Mouse (Mus musculus) bone marrow macrophage, adult 2 months (primary cell): ENCODE data around the gene Ift22. TPM values are rescaled to one million over a fixed set of nuclear protein-coding genes. Genes with fewer than 3 reads are reported as not detected.

Source experiments
- H3K27ac ChIP-seq: 2 replicates; pipeline ENCODE4 v1.5.1; 2012; ENCODE audit warnings: low read depth, low read length; ENCODE audit not compliant: insufficient read depth
- H3K4me1 ChIP-seq: 2 replicates; pipeline ENCODE4 v1.6.1; 2012; ENCODE audit warnings: low read length; ENCODE audit not compliant: control insufficient read depth, insufficient read depth
- H3K4me3 ChIP-seq: 2 replicates; pipeline ENCODE4 v1.5.1; 2012; ENCODE audit warnings: mild to moderate bottlenecking, low read length, moderate library complexity; ENCODE audit not compliant: insufficient read depth
- CTCF ChIP-seq: IDR thresholded peaks from 2 replicates; pipeline ENCODE4 v1.5.1; 2012; ENCODE audit warnings: low read depth, mild to moderate bottlenecking, low read length, moderate library complexity
- POLR2A ChIP-seq: IDR thresholded peaks from 2 replicates; pipeline ENCODE4 v1.6.1; 2012; ENCODE audit warnings: mild to moderate bottlenecking, low read depth, low read length, borderline replicate concordance
- polyA plus RNA-seq: library from polyadenylated mRNA; stranded (reverse); fragments of >200 nt; gene quantifications from 2 replicates; pipeline ENCODE4 v1.2.4, GENCODE M21; 2012; ENCODE audit not compliant: missing spikeins, insufficient read depth, insufficient read length

Ift22 gene
- 37.3 and 44.9 TPM in 2 replicates for polyA plus RNA-seq

- H3K4me3 ChIP-seq: peak within 1 kb of the TSS; percentile 83
- no peak for TF ChIP-seq POLR2A
- TF ChIP-seq CTCF: no peak
- peaks cover 6% of the 10 kb centered on the region; the same call in 1 of the 2 replicates for H3K4me1 ChIP-seq
- H3K27ac ChIP-seq: peak within 1 kb of the TSS; percentile 61
These were observed at the start of gene Ift22 for GRCm38 (mm10) chr5:136907991-136908857. Gene Ift22 (plus strand): TSS chr5:136908150.

- Histone ChIP-seq H3K4me3 (no peak overlapping the region), H3K27ac (no peak overlapping the region), H3K4me1 (no peaks in the 10 kb centered on the region)
- TF ChIP-seq POLR2A: no peak
- no peak for TF ChIP-seq CTCF
These were observed 46.6 kb upstream of the Ift22 start for GRCm38 (mm10) chr5:136861191-136861940.

GRCm38 (mm10) chr5:136862806-136863205 is 45.1 kb upstream of the Ift22 start:
- Histone ChIP-seq H3K27ac (no peak overlapping the region), H3K4me1 (no peaks in the 10 kb centered on the region), H3K4me3 (no peak overlapping the region)
- TF ChIP-seq CTCF (no peak), POLR2A (no peak)

- no peak overlapping the region for H3K27ac ChIP-seq
- TF ChIP-seq CTCF: no peak
- TF ChIP-seq POLR2A: no peak
- no peak overlapping the region for H3K4me3 ChIP-seq
- H3K4me1 ChIP-seq: no peaks in the 10 kb centered on the region
These were observed 44.7 kb upstream of the Ift22 start for GRCm38 (mm10) chr5:136863276-136863675.

- H3K27ac ChIP-seq: no peak overlapping the region
- H3K4me3 ChIP-seq: no peak overlapping the region
These were observed 43.8 kb upstream of the Ift22 start for GRCm38 (mm10) chr5:136863961-136864674.

GRCm38 (mm10) chr5:136867706-136868105 is 40.2 kb upstream of the Ift22 start:
- no peak for TF ChIP-seq POLR2A
- TF ChIP-seq CTCF: no peak
- no peaks in the 10 kb centered on the region for H3K4me1 ChIP-seq
- H3K4me3 ChIP-seq: no peak overlapping the region
- H3K27ac ChIP-seq: no peak overlapping the region

More at GRCm38 (mm10) chr5:136863961-136864674, 43.8 kb upstream of the Ift22 start:
- H3K4me1 ChIP-seq: no peaks in the 10 kb centered on the region
- TF ChIP-seq CTCF: no peak
- no peak for TF ChIP-seq POLR2A

GRCm38 (mm10) chr5:136869451-136870114 is 38.4 kb upstream of the Ift22 start:
- TF ChIP-seq POLR2A (no peak), CTCF (no peak)
- Histone ChIP-seq H3K4me3 (no peak overlapping the region), H3K27ac (no peak overlapping the region), H3K4me1 (no peaks in the 10 kb centered on the region)

GRCm38 (mm10) chr5:136872417-136872816 is 35.5 kb upstream of the Ift22 start:
- no peak overlapping the region for H3K4me3 ChIP-seq
- TF ChIP-seq POLR2A (no peak), CTCF (no peak)
- no peaks in the 10 kb centered on the region for H3K4me1 ChIP-seq
- H3K27ac ChIP-seq: no peak overlapping the region

GRCm38 (mm10) chr5:136874271-136874670 is 33.7 kb upstream of the Ift22 start:
- no peak for TF ChIP-seq CTCF
- TF ChIP-seq POLR2A: no peak
- Histone ChIP-seq H3K4me3 (no peak overlapping the region), H3K27ac (no peak overlapping the region), H3K4me1 (no peaks in the 10 kb centered on the region)
